Mouse (Mus musculus) limb, embryonic 10.5 days (tissue): ENCODE results near the gene Uaca. TPM values are rescaled to one million over a fixed set of nuclear protein-coding genes. Genes with fewer than 3 reads are reported as not detected.

Source experiments
- DNase-seq: peaks from one replicate; pipeline ENCODE4 v3.0.0-alpha.2; 2017; ENCODE audit warnings: low spot score
- H3K27ac ChIP-seq: fragments of 300-500 bp; sonication (generic); 2 replicates; pipeline ENCODE4 v1.5.1; 2016; ENCODE audit warnings: mild to moderate bottlenecking
- H3K27me3 ChIP-seq: fragments of 300-500 bp; sonication (generic); 2 replicates; pipeline ENCODE4 v1.6.1; 2016; ENCODE audit warnings: low read depth, mild to moderate bottlenecking; ENCODE audit not compliant: poor library complexity, severe bottlenecking
- H3K36me3 ChIP-seq: fragments of 300-500 bp; sonication (generic); 2 replicates; pipeline ENCODE4 v1.6.1; 2016; ENCODE audit warnings: mild to moderate bottlenecking, moderate library complexity
- H3K4me1 ChIP-seq: fragments of 300-500 bp; sonication (generic); 2 replicates; pipeline ENCODE4 v1.6.1; 2016
- H3K4me3 ChIP-seq: fragments of 300-500 bp; sonication (generic); 2 replicates; pipeline ENCODE4 v1.5.1; 2016; ENCODE audit warnings: mild to moderate bottlenecking, moderate library complexity
- H3K9me3 ChIP-seq: fragments of 300-500 bp; sonication (generic); replicated peaks from 2 replicates; pipeline ENCODE4 v1.6.1; 2016; ENCODE audit warnings: mild to moderate bottlenecking
- WGBS: fragments of 180-500 bp; shearing (Covaris S2); methylation state at CpG from one replicate; pipeline ENCODE4 v1.1.7; 2016; 5-methylcytosine and 5-hydroxymethylcytosine counted together
- polyA plus RNA-seq: library from polyadenylated mRNA; unstranded; fragments of >200 nt; fragmentation: Nextera tagmentation; extraction: Ambion mirVana; gene quantifications from 2 replicates; pipeline ENCODE4 v1.2.1, GENCODE M21; 2016

The Uaca gene
- polyA plus RNA-seq, 1 experiment from 2014 or later, result 27.9 TPM

- H3K27me3 ChIP-seq, result no peaks in the 10 kb centered on the region
- no peaks in the 10 kb centered on the region for H3K9me3 ChIP-seq
- no peak for DNase-seq
- no peaks in the 10 kb centered on the region for H3K4me1 ChIP-seq
- WGBS, result 86% methylated on average over 8 of the region's 8 CpGs
- peaks cover 48% of the 10 kb centered on the region for H3K36me3 ChIP-seq
- no peak overlapping the region for H3K4me3 ChIP-seq
- no peak overlapping the region for H3K27ac ChIP-seq
Measured at GRCm38 (mm10) chr9:60878051-60878557, 83.8 kb downstream of the Uaca start.

GRCm38 (mm10) chr9:60878630-60879029 lies 84.3 kb downstream of the Uaca start:
- no peak overlapping the region for H3K27ac ChIP-seq
- 86% methylated on average over 3 of the region's 3 CpGs for WGBS
- no peaks in the 10 kb centered on the region for H3K27me3 ChIP-seq
- DNase-seq, result no peak
- H3K36me3 ChIP-seq, result peaks cover 49% of the 10 kb centered on the region
- no peaks in the 10 kb centered on the region for H3K4me1 ChIP-seq
- no peaks in the 10 kb centered on the region for H3K9me3 ChIP-seq
- no peak overlapping the region for H3K4me3 ChIP-seq

GRCm38 (mm10) chr9:60885148-60885547 lies 90.8 kb downstream of the Uaca start:
- 74% methylated on average over 6 of the region's 6 CpGs for WGBS
- H3K36me3 ChIP-seq, result peaks cover 18% of the 10 kb centered on the region

GRCm38 (mm10) chr9:60886431-60887371 lies 92.4 kb downstream of the Uaca start:
- H3K36me3 ChIP-seq, result peaks cover 8% of the 10 kb centered on the region
- H3K27ac ChIP-seq, result no peak overlapping the region; the same call in 1 of the 2 replicates
- 79% methylated on average over 18 of the region's 18 CpGs for WGBS
- no peaks in the 10 kb centered on the region for H3K9me3 ChIP-seq
- peaks cover 15% of the 10 kb centered on the region for H3K4me1 ChIP-seq
- DNase-seq, result no peak
- no peaks in the 10 kb centered on the region for H3K27me3 ChIP-seq
- H3K4me3 ChIP-seq, result no peak overlapping the region

More at GRCm38 (mm10) chr9:60885148-60885547, 90.8 kb downstream of the Uaca start:
- Histone ChIP-seq H3K27ac (no peak overlapping the region), H3K4me1 (peaks cover 15% of the 10 kb centered on the region), H3K4me3 (no peak overlapping the region), H3K9me3 (no peaks in the 10 kb centered on the region), H3K27me3 (no peaks in the 10 kb centered on the region)
- no peak for DNase-seq

GRCm38 (mm10) chr9:60887389-60887811 lies 93.1 kb downstream of the Uaca start:
- 80% methylated on average over 9 of the region's 9 CpGs for WGBS
- Histone ChIP-seq H3K4me3 (no peak overlapping the region), H3K36me3 (peaks cover 8% of the 10 kb centered on the region), H3K27me3 (no peaks in the 10 kb centered on the region), H3K4me1 (peaks cover 15% of the 10 kb centered on the region), H3K27ac (no peak overlapping the region; the same call in 1 of the 2 replicates), H3K9me3 (no peaks in the 10 kb centered on the region)
- DNase-seq, result no peak

- Histone ChIP-seq H3K27ac (no peak overlapping the region), H3K27me3 (peaks cover 25% of the 10 kb centered on the region), H3K4me3 (no peak overlapping the region), H3K36me3 (no peaks in the 10 kb centered on the region), H3K4me1 (peaks cover 5% of the 10 kb centered on the region; the same call in 1 of the 2 replicates), H3K9me3 (no peaks in the 10 kb centered on the region)
- no peak for DNase-seq
- 86% methylated on average over 6 of the region's 6 CpGs for WGBS
Measured at GRCm38 (mm10) chr9:60893511-60893910, 99.2 kb downstream of the Uaca start.

- peaks cover 5% of the 10 kb centered on the region; the same call in 1 of the 2 replicates for H3K4me1 ChIP-seq
- no peak overlapping the region for H3K4me3 ChIP-seq
- peaks cover 25% of the 10 kb centered on the region for H3K27me3 ChIP-seq
- H3K36me3 ChIP-seq, result no peaks in the 10 kb centered on the region
- WGBS, result 64% methylated on average over 8 of the region's 8 CpGs
- peak; percentile 62 for DNase-seq
- no peak overlapping the region for H3K27ac ChIP-seq
- H3K9me3 ChIP-seq, result no peaks in the 10 kb centered on the region
Measured at GRCm38 (mm10) chr9:60895486-60896110, 101.3 kb downstream of the Uaca start.

GRCm38 (mm10) chr9:60898291-60899020 lies 104.1 kb downstream of the Uaca start:
- Histone ChIP-seq H3K9me3 (no peaks in the 10 kb centered on the region), H3K36me3 (no peaks in the 10 kb centered on the region), H3K4me1 (peaks cover 5% of the 10 kb centered on the region; the same call in 1 of the 2 replicates), H3K4me3 (no peak overlapping the region), H3K27ac (no peak overlapping the region), H3K27me3 (peaks cover 29% of the 10 kb centered on the region)
- WGBS, result 87% methylated on average over 5 of the region's 5 CpGs
- DNase-seq, result no peak

- H3K9me3 ChIP-seq, result no peaks in the 10 kb centered on the region
- no peak overlapping the region for H3K4me3 ChIP-seq
- WGBS, result 84% methylated on average over 4 of the region's 4 CpGs
- no peaks in the 10 kb centered on the region for H3K36me3 ChIP-seq
- H3K27ac ChIP-seq, result no peak overlapping the region
- peaks cover 25% of the 10 kb centered on the region for H3K27me3 ChIP-seq
- H3K4me1 ChIP-seq, result peaks cover 5% of the 10 kb centered on the region; the same call in 1 of the 2 replicates
- DNase-seq, result no peak
Measured at GRCm38 (mm10) chr9:60899201-60899600, 104.9 kb downstream of the Uaca start.

GRCm38 (mm10) chr9:60899797-60900459 lies 105.6 kb downstream of the Uaca start:
- no peak overlapping the region for H3K4me3 ChIP-seq
- H3K36me3 ChIP-seq, result no peaks in the 10 kb centered on the region
- H3K27ac ChIP-seq, result no peak overlapping the region
- 77% methylated on average over 3 of the region's 3 CpGs for WGBS
- H3K9me3 ChIP-seq, result no peaks in the 10 kb centered on the region
- H3K4me1 ChIP-seq, result peaks cover 6% of the 10 kb centered on the region; the same call in 1 of the 2 replicates
- no peak for DNase-seq
- peaks cover 18% of the 10 kb centered on the region for H3K27me3 ChIP-seq

GRCm38 (mm10) chr9:60912266-60912665 lies 117.9 kb downstream of the Uaca start:
- Histone ChIP-seq H3K4me3 (no peak overlapping the region), H3K27ac (no peak overlapping the region), H3K9me3 (no peaks in the 10 kb centered on the region), H3K36me3 (no peaks in the 10 kb centered on the region), H3K27me3 (0 out of 2 replicates have a peak, but pooled peaks cover 12% of the 10 kb centered on the region), H3K4me1 (no peaks in the 10 kb centered on the region)
- WGBS, result 74% methylated on average over 1 of the region's 1 CpGs
- DNase-seq, result no peak

GRCm38 (mm10) chr9:60913626-60914025 lies 119.3 kb downstream of the Uaca start:
- Histone ChIP-seq H3K27me3 (0 out of 2 replicates have a peak, but pooled peaks cover 12% of the 10 kb centered on the region), H3K27ac (no peak overlapping the region), H3K36me3 (no peaks in the 10 kb centered on the region), H3K4me3 (no peak overlapping the region), H3K4me1 (peaks cover 2% of the 10 kb centered on the region), H3K9me3 (no peaks in the 10 kb centered on the region)
- DNase-seq, result no peak
- WGBS, result 87% methylated on average over 3 of the region's 3 CpGs
